Mouse (Mus musculus) spleen, adult 2 months (tissue): Measurements from ENCODE around the gene Dock9.

Experiments used
- CTCF ChIP-seq: fragments of 200-500 bp; IDR thresholded peaks from 2 replicates; pipeline ENCODE4 v1.5.1; 2011; ENCODE audit warnings: mild to moderate bottlenecking, inconsistent platforms; ENCODE audit not compliant: insufficient read depth, insufficient read length, insufficient replicate concordance; ENCODE audit errors: extremely low read depth
- POLR2A ChIP-seq: fragments of 200-500 bp; IDR thresholded peaks from 2 replicates; pipeline ENCODE4 v1.6.1; 2011; ENCODE audit warnings: low read depth, low read length, inconsistent platforms

DNA sequence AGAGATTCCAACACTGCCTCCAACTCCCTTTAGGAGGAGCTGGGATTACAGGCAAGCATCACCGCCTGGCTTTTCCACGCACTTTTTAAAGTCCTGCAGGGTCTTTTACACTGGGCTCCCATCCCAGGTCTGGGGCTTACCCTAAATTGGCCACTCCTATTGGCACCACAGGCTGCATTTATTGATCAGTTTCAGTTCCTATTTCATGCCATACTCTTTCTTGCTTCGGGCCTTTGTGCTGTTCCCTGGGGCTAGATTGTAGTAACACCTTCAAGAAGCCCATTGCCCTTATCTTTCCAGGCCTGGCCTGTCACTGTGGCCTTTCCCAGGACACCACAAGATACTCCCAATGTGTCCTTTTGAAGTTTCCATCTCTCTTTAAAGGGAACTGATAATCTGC is 18.0 kb downstream of the Dock9 start:
- no peak for TF ChIP-seq CTCF
- no peak for TF ChIP-seq POLR2A
